Mouse (Mus musculus) cerebellum, postnatal 25 days (tissue): ENCODE results near the gene Sesn1.

Experiments
- DNase-seq, 2 experiments: peaks; one replicate each; pipeline ENCODE4 v3.0.0; 2021; ENCODE audit warnings: mixed read lengths in 2 of 2

The Sesn1 gene

GRCm38 (mm10) chr10:41875624-41876023, 65.9 kb downstream of the Sesn1 start:
- no peak for DNase-seq

DNA sequence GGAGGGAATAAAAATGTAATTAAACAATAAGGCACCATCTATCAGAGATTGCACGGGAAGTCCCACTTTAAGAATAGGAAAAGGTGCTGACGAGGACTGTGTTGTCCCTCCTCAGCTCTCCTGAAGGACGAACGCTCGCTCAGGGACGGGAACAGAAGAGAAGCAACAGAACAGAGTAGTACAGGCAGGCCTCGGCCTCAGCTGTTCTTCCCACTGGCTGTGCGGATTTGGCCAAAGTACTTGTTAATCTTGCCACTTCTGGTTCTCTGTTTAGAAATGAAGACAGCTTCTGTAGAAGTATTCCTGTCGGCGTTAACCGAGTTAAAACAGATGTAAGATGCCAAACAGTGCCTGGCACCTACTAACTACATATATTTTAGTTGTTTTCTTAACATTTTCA, 68.6 kb downstream of the Sesn1 start:
- DNase-seq = no peak

DNA sequence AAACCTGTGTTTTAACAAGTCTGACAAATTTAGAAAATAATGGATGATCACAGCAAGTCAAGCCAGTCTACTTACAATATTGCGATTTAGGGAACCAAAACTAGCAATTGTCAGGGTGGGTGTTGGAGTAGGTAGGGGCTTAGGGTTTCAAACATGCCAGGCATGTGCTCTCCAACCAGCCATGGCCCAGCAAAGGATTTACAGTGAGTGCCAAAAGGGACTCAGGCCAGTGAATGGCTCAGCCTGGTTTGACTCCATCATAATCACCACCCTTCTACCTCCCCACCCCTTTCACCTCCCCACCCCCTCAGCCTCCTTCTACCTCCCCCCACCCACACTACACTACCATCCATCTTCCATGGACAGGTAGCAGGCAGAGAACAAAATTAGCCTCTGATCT, 69.9 kb downstream of the Sesn1 start:
- no peak for DNase-seq

DNA sequence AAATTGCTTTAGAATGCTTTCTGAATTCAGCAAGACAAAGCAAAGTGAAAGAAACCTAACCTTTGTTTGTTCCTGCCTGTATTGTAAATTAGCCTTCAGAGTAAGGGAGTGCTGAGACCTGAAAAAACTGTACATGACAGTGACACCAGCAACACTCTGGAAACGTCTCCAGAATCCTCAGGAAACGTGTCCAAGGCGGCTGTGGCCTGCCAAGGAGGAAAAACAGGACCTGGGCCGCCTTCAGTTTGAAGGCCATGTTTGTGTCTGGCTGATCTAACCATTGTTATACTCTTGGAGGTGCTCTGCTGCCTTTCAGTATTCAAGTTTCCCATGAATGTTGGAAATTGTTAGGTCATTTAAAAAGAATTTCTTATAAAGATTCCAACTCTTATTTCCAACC, 70.5 kb downstream of the Sesn1 start:
- DNase-seq = peak in 1 of 2 experiments; percentile 52

DNA sequence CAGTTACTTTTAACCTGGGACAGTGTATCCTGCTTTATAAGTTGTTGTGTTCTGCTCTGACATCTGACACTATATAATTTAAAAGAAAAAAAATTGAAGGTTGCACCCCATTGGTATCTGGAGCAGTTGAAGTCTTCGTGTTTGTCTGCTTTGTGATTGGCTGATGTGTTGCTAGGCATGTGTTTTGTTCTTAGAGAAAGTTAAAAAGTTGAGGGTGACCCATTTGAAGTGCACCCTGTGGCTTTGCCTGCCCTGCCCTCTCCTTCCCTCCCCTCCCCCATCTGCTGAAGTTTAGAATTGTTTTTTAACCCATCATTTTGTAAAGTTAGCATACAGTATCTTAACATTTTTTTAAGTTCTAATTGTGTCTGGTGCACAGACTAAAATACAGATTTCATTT, 71.0 kb downstream of the Sesn1 start:
- DNase-seq = no peak

DNA sequence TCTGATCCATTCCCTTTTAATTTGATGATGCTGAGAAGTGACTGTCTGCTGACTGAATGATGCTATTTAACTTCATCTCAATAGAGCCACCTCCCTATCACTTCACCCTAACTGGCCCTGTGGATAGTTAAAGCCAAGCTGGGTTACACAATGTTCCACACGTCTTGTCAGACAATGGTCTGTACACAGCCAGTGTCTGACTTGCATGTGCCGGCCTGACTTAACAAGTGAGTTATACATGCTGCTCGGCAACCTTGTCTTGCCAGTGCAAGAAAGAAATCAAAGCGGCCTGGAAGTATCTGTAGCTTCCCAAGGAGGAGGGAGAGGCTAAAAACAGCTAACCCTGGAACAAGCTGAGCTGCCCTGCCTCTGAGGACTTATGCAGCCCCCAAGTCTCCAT, 71.7 kb downstream of the Sesn1 start:
- DNase-seq = no peak

DNA sequence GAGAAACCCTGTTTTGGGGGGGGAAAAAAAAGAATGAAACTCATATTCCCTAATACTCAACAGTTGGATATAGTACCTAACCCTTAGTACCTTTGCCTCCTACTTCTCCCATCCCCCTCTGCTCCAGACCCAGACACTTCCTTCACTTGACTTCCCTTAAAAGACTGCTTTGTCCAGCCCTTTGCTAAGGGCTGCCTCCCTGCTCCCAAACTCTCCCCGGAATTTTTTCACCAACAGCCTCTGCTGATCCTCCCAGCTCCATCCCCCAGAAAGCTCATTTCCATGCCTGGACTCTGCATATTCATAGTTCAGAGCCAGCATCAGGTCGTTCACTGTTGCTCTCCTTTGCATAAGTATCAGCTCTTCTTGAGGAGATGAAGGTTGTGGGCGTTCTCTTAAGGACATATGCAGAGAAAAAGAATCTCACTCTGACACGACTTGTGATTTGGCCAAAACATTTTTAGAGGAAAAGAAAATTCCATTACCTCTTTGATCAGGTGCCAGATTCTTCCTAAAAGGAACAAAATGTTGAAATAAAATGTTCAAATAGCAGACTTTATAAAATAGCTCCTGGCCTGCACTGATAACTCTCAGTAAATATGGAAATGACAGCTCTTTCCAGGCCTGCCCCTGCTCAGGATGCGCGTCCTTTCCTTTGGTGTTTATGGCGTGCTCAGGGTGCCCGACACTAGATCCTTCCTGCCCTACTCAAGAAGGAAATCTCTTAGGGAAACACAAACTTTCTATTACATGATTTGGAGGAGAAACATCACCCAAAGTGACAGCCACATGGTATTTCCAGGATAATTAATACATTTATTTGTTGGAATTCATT, 74.2 kb downstream of the Sesn1 start:
- no peak for DNase-seq

DNA sequence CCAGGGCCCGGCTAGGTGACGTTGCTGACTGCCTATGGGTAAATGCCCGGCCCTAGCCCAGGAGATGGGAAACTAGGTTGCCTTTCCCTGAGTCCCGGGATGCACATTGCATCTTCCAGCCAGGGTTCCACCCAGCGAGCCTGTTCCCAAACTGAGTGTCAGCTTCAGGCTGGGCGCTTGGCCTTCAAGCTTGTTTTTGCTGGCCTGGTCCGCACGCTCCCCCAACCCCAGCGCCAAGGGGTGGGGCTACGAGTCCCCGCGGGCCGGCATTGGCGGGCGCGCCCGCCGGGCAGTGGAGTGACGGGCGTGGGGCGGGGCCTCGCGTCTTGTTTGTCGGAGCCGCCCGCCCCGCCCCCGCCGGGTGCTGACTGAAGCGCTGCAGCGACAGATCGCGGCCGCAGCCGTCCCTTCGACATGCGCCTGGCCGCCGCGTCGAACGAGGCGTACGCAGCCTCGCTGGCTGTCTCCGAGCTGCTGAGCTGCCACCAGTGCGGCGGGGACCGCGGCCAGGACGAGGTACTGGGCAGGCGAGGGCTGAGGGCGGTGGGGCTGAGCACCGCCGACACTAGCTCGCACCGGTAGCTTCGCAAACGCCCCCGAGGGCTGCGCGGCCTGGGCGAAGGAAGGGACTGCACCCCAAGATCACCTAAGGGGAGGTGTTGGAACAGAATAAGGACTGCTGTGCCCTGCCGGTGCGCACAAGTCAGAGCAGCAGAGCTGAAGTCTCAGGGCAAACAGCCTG, 77.5 kb downstream of the Sesn1 start:
- peak; percentile 98 to 100 for DNase-seq

GRCm38 (mm10) chr10:41888365-41888941, 78.7 kb downstream of the Sesn1 start:
- DNase-seq = peak in 1 of 2 experiments; percentile 44

DNA sequence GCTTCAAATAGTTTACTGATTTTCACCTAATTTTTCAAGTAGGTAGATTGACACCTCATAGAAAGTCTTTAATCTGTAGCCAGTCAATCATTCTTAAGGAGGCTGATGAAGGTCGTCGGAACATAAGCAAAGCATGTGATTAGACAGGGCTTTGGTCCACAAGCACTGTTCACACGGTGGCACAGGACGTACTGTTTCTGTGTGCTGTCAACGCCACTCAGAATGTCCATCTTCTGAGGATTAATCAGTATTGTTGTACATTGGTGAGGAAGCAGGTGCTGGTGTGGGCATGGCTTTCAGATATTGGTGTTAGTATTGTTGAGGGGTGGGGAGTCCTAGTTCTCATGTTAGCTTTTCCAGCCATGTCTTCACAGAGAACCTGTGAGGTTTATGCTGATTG, 79.8 kb downstream of the Sesn1 start:
- DNase-seq = no peak

DNA sequence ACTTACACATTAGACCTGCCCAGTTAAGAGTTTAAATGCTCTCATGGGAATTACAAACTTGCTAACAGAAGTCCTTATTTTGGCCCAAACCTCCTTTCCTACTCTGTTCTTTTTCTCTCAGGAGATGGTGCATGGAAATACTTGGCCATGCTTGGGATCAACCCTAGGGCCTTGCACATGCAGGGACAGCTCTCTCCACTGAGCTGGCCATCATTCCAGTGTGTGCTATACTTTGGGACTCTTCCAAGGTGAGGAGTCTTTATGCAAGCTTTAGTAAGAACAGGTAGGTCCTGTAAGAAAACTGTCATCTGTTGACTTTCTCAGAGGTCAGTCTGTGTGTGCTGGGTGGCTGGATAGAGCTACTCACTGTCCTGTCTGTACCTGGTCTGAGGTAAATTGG, 80.8 kb downstream of the Sesn1 start:
- no peak for DNase-seq

GRCm38 (mm10) chr10:41891312-41891711, 81.6 kb downstream of the Sesn1 start:
- no peak for DNase-seq

GRCm38 (mm10) chr10:41893433-41894411, 84.0 kb downstream of the Sesn1 start:
- DNase-seq = peak in 1 of 2 experiments; percentile 45

DNA sequence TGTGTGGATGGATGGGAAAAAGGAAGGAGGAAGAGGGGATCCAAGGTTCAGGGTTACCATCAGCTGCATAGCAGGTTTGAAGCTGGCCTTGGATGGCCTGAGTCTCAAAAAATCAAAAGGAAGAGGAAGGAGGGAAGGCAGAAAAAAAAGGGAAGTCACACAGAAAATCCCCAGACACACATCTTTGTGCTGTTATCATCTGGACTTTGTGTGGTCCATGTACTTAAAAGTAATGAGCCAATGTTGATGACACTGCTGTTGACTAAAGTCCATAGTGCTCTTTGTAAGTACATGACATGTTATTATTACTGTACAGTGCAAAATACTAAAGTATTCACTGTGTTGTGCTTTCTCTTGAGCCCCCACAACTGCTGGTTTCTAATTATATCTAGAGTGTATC, 86.7 kb downstream of the Sesn1 start:
- DNase-seq = no peak

DNA sequence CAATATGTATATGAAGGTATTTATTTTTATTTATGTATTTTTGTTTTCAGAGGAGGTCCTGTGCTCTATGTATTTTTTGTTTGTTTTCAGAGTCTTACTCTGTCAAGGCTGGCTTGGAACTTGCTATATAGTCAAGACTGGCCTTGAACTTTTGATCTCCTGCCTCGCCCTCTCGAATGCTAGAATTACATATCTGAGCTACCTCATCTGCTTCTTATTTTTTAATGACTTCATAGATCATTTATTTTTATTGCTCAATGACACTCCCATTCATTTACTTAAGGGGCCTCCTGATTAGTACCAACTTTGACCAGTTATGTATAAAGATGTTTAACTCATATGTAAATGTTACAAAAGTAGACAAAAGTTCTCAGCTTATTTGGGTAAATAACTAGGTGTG, 87.1 kb downstream of the Sesn1 start:
- DNase-seq = no peak

- DNase-seq = no peak
Measured at GRCm38 (mm10) chr10:41901456-41901855, 91.7 kb downstream of the Sesn1 start.

GRCm38 (mm10) chr10:41901864-41902263, 92.1 kb downstream of the Sesn1 start:
- DNase-seq = peak; percentile 83 to 89

DNA sequence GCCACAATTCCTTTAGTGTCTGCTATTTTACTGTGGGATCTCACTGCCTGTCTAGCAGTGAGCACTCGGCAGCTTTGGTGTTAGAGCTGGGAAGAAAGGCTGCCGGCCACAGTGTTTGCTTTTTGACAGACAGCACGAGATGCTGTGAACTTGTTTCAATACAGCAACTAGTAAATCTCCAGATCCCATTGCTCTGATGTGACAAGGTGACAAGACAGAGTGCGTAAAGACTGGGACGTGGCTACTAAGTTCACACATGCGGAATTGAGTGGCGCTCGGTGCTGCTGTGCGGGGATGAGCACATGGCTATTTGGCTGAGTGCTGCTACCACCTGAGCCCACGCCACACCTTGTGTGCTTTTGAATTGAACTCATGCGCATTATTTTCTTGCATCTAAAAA, 97.7 kb downstream of the Sesn1 start:
- no peak for DNase-seq

- no peak for DNase-seq
Measured at GRCm38 (mm10) chr10:41907950-41908349, 98.2 kb downstream of the Sesn1 start.

DNA sequence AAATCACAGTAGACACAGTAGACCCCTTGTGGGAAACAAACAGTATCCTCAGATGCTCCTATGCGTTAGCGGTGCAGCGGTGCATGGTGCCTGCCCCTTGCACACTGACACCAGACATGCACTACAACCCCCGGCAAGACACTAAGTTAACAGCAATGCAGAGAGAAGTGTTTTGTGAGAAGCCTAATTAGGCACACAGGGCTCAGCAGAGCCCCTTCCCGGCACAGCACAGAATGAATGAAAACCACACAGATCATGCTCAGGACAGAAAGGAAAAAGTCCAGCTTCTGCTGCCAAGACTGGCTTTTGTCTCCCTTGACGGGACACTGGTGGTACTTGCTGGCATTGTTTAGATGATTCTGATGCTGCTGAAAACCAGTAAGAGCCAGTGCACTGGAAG, 99.2 kb downstream of the Sesn1 start:
- DNase-seq = no peak

DNA sequence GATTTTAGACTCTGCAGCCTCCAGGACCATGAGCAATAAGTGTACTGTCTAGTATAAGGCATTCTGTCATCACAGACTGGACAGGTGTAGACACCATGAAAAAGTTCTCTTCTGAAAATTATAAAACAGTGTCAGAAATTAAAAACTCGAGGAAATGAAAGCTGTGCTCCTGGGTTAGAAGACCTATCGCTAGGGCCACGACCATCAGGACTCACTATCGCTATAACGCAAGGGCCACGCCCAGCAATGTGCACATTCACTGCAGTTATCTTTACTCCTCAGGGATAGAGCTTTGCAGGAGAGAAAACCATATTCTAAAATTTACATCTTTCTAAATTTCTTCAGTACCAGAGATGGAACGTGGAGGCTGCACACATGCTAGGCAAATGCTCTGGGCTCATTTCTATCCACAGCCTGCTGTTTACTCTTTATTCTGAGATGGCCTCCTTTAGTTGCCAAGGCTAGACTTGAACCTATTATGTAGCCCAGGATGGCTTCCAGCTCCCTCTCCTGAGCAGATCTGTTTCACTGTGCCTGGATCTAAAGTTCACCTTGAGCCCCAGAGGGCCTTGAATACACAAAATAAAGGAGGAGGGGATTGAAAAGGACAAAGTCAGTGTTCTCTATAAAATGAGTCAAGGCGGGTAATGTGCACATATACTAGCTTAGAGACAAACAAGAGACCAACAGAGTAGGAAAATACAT, 102.7 kb downstream of the Sesn1 start:
- no peak for DNase-seq

DNA sequence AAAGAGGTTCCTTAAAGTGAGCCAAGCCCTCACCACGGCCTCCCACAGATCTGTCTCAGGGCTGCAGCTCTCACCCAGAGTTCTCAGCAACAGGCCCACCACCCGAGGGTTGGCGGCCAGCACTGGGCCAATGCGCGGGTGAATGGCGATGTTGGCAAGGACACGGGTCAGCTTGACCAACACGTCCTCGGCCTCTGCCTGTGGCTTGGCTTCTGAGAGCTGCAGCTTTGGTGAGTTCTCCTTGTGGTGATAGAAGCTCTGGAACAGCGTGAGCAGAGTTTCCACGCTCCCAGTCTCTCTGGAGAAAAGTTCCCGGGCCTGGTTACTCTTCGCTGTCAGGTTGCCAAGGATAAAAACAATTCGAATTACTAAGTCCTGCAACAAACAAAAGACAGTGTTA, 117.0 kb downstream of the Sesn1 start:
- DNase-seq = peak in 1 of 2 experiments; percentile 29
